Mouse (Mus musculus) liver, postnatal 0 days (tissue): Measurements from ENCODE around the gene Unc5b. TPM values are rescaled to one million over a fixed set of nuclear protein-coding genes. Genes with fewer than 3 reads are reported as not detected.

ENCODE experiments used
- ATAC-seq: fragments of 200-750 bp; cut with Nextera tagmentation; 2 replicates; pipeline ENCODE4 v1.8.0; 2017; ENCODE audit warnings: mild to moderate bottlenecking, moderate library complexity
- DNase-seq: peaks from one replicate; pipeline ENCODE4 v3.0.0-alpha.2; 2016
- H3K27ac ChIP-seq: fragments of 300-500 bp; sonication (generic); 2 replicates; pipeline ENCODE4 v1.5.1; 2014; ENCODE audit warnings: antibody characterized with exemption, moderate library complexity, mild to moderate bottlenecking, low read depth
- H3K27me3 ChIP-seq: fragments of 300-500 bp; sonication (generic); 2 replicates; pipeline ENCODE4 v1.6.1; 2014; ENCODE audit warnings: low read length, control low read depth, mixed read lengths; ENCODE audit not compliant: insufficient read depth
- H3K36me3 ChIP-seq: fragments of 300-500 bp; sonication (generic); replicated peaks from 2 replicates; pipeline ENCODE4 v1.6.1; 2014; ENCODE audit warnings: mild to moderate bottlenecking, control low read depth, low read length, moderate library complexity, mixed read lengths; ENCODE audit not compliant: insufficient read depth
- H3K4me1 ChIP-seq: fragments of 300-500 bp; sonication (generic); 2 replicates; pipeline ENCODE4 v1.6.1; 2014; ENCODE audit warnings: antibody characterized with exemption, mild to moderate bottlenecking, control low read depth; ENCODE audit not compliant: insufficient read depth
- H3K4me2 ChIP-seq: fragments of 300-500 bp; sonication (generic); 2 replicates; pipeline ENCODE4 v1.6.1; 2014; ENCODE audit warnings: low read depth, mild to moderate bottlenecking, low read length, moderate library complexity, mixed read lengths
- H3K4me3 ChIP-seq: fragments of 300-500 bp; sonication (generic); 2 replicates; pipeline ENCODE4 v1.5.1; 2014; ENCODE audit warnings: low read depth, low read length
- H3K9ac ChIP-seq: fragments of 300-500 bp; sonication (generic); replicated peaks from 2 replicates; pipeline ENCODE4 v1.6.1; 2014; ENCODE audit warnings: mild to moderate bottlenecking, moderate library complexity
- H3K9me3 ChIP-seq: fragments of 300-500 bp; sonication (generic); 2 replicates; pipeline ENCODE4 v1.6.1; 2016; ENCODE audit warnings: mild to moderate bottlenecking, control low read depth, low read length, mixed read lengths
- CTCF ChIP-seq: sonication (generic); IDR thresholded peaks from 2 replicates; pipeline ENCODE4 v1.5.1; 2016; ENCODE audit warnings: antibody characterized with exemption, low read depth
- EP300 ChIP-seq: IDR thresholded peaks from 2 replicates; pipeline ENCODE4 v1.6.1; 2016; ENCODE audit warnings: antibody characterized with exemption, low read depth, mild to moderate bottlenecking
- WGBS: fragments of 180-500 bp; shearing (Covaris S2); extraction: QIAGEN DNeasy Blood & Tissue Kit; methylation state at CpG from one replicate; pipeline ENCODE4 v1.1.7; 2014; ENCODE audit not compliant: insufficient replicate concordance; 5-methylcytosine and 5-hydroxymethylcytosine counted together
- polyA plus RNA-seq: library from polyadenylated mRNA; unstranded; fragments of >200 nt; fragmentation: Nextera tagmentation; extraction: Ambion mirVana; gene quantifications from 2 replicates; pipeline ENCODE4 v1.2.1, GENCODE M21; 2015

Unc5b gene
- polyA plus RNA-seq, 1 experiment from 2014 or later, result 0.39 TPM

DNA sequence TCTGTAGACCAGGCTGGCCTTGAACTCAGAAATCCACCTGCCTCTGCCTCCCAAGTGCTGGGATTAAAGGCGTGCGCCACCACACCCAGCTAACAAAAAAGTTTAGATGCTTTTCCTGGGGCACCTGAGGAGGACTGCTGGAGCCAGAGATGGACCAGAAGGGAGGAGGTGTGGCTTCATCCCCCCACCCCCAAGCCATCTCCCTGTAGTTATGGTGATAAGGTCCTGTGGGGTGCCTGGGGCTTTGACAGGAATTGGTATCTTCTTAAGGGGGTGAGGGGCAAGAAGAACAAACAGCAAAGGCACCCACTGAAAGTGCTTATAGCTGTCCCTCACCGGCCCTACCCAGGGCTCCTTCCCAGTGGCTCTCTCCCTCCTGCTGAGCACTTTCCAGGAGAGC lies 104.5 kb downstream of the Unc5b start:
- H3K27ac ChIP-seq, result no peak overlapping the region
- no peak overlapping the region for H3K4me3 ChIP-seq
- TF ChIP-seq CTCF (no peak), EP300 (no peak)
- no peaks in the 10 kb centered on the region for H3K27me3 ChIP-seq
- H3K4me2 ChIP-seq, result no peak overlapping the region
- no peaks in the 10 kb centered on the region for H3K4me1 ChIP-seq
- no peaks in the 10 kb centered on the region for H3K36me3 ChIP-seq
- ATAC-seq (no peak), DNase-seq (no peak)
- 78% methylated on average over 3 of the region's 3 CpGs for WGBS
- H3K9me3 ChIP-seq, result no peaks in the 10 kb centered on the region
- H3K9ac ChIP-seq, result no peak overlapping the region

DNA sequence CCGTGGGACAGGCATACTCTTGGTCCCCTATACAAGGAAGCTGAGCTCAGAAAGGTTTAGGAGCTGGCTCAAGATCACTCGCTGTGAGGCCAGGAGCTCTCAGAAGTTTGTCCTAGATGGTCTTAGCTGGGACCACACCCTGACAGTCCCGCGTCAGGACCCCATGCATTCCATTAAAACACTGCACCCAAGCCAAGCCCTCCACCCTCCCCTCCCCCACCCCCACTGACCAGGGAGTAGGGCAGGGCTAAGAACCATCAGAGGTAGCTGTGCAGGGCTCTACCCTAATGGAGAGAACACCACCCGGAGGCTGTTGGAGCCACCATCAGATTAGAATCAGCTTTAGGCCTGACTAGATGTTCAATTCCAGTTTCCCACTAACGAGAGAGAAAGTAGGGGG lies 106.9 kb downstream of the Unc5b start:
- H3K4me3 ChIP-seq, result no peak overlapping the region
- WGBS, result 70% methylated on average over 6 of the region's 6 CpGs
- no peaks in the 10 kb centered on the region for H3K9me3 ChIP-seq

DNA sequence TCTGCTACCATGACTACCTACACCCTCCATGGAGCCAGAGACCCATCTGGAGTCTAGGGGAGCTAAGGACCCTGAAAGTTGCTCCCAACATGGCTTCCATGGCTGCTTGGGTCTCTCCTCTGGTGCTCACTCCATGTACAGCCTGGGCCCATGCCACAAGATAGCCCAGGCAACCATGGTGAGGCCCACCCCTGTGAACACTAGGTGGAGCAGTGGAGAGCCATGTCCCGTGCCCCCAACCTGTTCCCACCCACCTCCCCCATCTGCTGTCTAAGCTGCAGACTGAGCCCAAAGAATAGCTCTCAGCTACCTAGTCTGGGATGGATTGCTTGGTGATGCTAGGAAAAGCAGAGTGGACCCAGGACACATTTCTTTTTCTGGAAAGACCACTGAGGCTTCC lies 108.0 kb downstream of the Unc5b start:
- Histone ChIP-seq H3K27ac (no peak overlapping the region), H3K4me1 (no peaks in the 10 kb centered on the region), H3K9me3 (no peaks in the 10 kb centered on the region), H3K27me3 (no peaks in the 10 kb centered on the region), H3K9ac (no peak overlapping the region), H3K4me2 (no peak overlapping the region), H3K36me3 (no peaks in the 10 kb centered on the region), H3K4me3 (no peak overlapping the region)
- 53% methylated on average over 1 of the region's 1 CpGs for WGBS
- ATAC-seq (no peak), DNase-seq (no peak)
- TF ChIP-seq EP300 (no peak), CTCF (peak; percentile 49)

More for the DNA sequence above, 106.9 kb downstream of the Unc5b start:
- ATAC-seq (no peak), DNase-seq (no peak)
- Histone ChIP-seq H3K27ac (no peak overlapping the region), H3K9ac (no peak overlapping the region), H3K4me1 (no peaks in the 10 kb centered on the region), H3K36me3 (no peaks in the 10 kb centered on the region), H3K4me2 (no peak overlapping the region), H3K27me3 (no peaks in the 10 kb centered on the region)
- TF ChIP-seq CTCF, result no peak
- TF ChIP-seq EP300, result no peak

DNA sequence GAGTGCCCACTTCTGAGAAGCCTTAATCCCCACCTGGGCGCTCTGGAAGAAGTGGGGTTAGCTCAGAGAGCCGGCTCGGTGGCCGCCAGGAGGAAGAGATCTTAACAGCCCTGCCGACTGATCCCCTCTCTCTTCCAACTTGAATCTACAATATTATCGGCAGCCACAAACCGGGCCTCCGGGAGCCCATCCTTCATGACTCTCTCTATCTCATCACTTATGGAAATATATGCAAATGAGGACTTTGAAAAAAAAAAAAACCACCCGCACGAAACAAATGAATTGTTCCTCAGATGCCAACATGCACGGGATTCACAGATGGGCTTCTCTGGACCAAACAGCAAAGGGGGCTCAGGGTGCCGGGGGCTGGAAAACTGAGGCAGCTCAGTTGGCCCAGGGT lies 109.7 kb downstream of the Unc5b start:
- H3K9me3 ChIP-seq, result no peaks in the 10 kb centered on the region

DNA sequence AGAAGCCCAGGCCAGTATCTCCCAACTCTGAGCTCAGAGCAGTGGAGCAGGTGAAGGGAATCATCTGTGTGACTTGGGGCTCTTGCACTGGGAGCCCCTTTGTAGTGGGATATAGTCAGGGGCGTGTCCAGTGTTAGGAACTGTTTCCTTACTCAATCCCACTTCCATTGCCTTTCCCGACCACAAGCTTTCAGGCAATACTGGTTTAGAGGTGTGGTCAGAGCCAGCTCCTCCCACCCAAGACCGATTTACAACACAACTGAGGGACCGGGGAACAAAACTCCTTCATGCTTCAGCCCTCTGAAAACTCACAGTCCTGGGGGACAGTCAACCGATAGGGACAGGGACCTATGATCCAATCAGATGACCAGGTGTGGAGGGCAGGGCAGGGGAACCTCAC lies 110.9 kb downstream of the Unc5b start:
- no peaks in the 10 kb centered on the region for H3K27me3 ChIP-seq
- H3K4me2 ChIP-seq, result no peak overlapping the region
- no peak for ATAC-seq
- H3K4me1 ChIP-seq, result no peaks in the 10 kb centered on the region
- H3K9me3 ChIP-seq, result no peaks in the 10 kb centered on the region
- peaks cover 9% of the 10 kb centered on the region; the same call in 1 of the 2 replicates for H3K36me3 ChIP-seq
- WGBS, result 79% methylated on average over 5 of the region's 5 CpGs
- H3K4me3 ChIP-seq, result no peak overlapping the region
- no peak for TF ChIP-seq EP300
- no peak for TF ChIP-seq CTCF
- H3K9ac ChIP-seq, result no peak overlapping the region
- H3K27ac ChIP-seq, result no peak overlapping the region
- DNase-seq, result no peak

More for the DNA sequence above, 109.7 kb downstream of the Unc5b start:
- H3K36me3 ChIP-seq, result no peaks in the 10 kb centered on the region
- no peak overlapping the region for H3K4me3 ChIP-seq
- TF ChIP-seq EP300 (no peak), CTCF (no peak)
- H3K27me3 ChIP-seq, result no peaks in the 10 kb centered on the region
- H3K27ac ChIP-seq, result no peak overlapping the region
- no peak for DNase-seq
- no peak overlapping the region for H3K9ac ChIP-seq
- ATAC-seq, result no peak
- 68% methylated on average over 12 of the region's 12 CpGs for WGBS
- no peak overlapping the region for H3K4me2 ChIP-seq
- H3K4me1 ChIP-seq, result no peaks in the 10 kb centered on the region

DNA sequence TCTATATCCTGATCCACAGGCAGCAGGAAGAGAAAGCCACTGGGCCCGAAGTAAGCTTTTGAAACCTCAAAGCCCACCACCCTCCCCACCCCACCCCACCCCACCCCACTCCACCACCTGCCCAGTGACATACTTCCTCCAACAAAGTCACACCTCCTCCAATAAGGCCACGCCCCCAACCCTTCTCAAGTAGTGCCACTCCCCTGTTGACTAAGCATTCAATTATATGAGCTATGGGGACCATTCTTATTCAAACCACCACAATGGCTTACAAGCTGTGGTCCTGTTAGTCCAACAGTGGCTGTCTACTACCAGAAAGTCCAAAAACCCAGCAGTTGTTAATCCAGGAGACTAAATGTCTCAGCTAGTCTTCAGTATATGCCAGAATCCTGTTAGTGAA lies 112.9 kb downstream of the Unc5b start:
- 79% methylated on average over 2 of the region's 2 CpGs for WGBS
- DNase-seq, result no peak

DNA sequence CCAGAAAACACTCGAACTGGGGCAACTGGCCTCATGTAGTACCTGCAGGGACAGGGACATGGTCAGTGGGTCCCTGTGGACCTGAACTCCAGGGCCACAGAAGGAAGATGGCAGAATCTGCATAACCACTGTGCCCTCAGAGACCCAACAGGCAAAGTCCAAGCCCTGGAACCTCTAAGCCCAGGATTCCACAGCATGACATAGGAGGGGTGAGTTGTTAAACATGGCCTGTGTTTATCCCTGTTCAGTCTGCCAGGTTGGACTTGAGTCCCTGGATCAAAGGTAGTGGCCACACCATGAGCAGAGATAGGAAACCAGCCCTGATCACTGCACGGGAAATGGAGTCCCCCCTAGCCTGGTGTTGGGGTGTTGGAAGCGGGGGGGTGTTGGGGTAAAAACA lies 114.9 kb downstream of the Unc5b start:
- Histone ChIP-seq H3K27ac (no peak overlapping the region), H3K27me3 (no peaks in the 10 kb centered on the region), H3K4me1 (no peaks in the 10 kb centered on the region), H3K4me2 (no peak overlapping the region), H3K9ac (no peak overlapping the region), H3K4me3 (no peak overlapping the region), H3K36me3 (peaks cover 13% of the 10 kb centered on the region; the same call in 1 of the 2 replicates), H3K9me3 (no peaks in the 10 kb centered on the region)
- DNase-seq (no peak), ATAC-seq (peak; percentile 49)
- TF ChIP-seq CTCF, result no peak
- TF ChIP-seq EP300, result no peak
- 79% methylated on average over 3 of the region's 3 CpGs for WGBS

More for the DNA sequence above, 112.9 kb downstream of the Unc5b start:
- H3K4me3 ChIP-seq, result no peak overlapping the region
- no peak for ATAC-seq
- no peaks in the 10 kb centered on the region for H3K4me1 ChIP-seq
- TF ChIP-seq CTCF (no peak), EP300 (no peak)
- H3K36me3 ChIP-seq, result peaks cover 13% of the 10 kb centered on the region; the same call in 1 of the 2 replicates
- no peak overlapping the region for H3K27ac ChIP-seq
- H3K4me2 ChIP-seq, result no peak overlapping the region
- no peak overlapping the region for H3K9ac ChIP-seq
- no peaks in the 10 kb centered on the region for H3K9me3 ChIP-seq
- no peaks in the 10 kb centered on the region for H3K27me3 ChIP-seq

Other genes with a start within 250 kb of the Unc5b start
- 0.28 and 0.40 TPM in 2 replicates for gene Cdh23, start 135.1 kb downstream of the Unc5b start, polyA plus RNA-seq
- gene Slc29a3, start 78.8 kb downstream of the Unc5b start, polyA plus RNA-seq, result 3.4 and 3.9 TPM in 2 replicates